Mouse (Mus musculus) ES-Bruce4 (cell line): ENCODE results near the gene Hmx1.

Source experiments
- CTCF ChIP-seq: IDR thresholded peaks from one replicate; pipeline ENCODE4 v1.8.1; 2011; ENCODE audit warnings: low read depth, low read length
- POLR2A ChIP-seq: IDR thresholded peaks from one replicate; pipeline ENCODE4 v1.8.1; 2011; ENCODE audit warnings: low read length; ENCODE audit not compliant: insufficient read depth

DNA sequence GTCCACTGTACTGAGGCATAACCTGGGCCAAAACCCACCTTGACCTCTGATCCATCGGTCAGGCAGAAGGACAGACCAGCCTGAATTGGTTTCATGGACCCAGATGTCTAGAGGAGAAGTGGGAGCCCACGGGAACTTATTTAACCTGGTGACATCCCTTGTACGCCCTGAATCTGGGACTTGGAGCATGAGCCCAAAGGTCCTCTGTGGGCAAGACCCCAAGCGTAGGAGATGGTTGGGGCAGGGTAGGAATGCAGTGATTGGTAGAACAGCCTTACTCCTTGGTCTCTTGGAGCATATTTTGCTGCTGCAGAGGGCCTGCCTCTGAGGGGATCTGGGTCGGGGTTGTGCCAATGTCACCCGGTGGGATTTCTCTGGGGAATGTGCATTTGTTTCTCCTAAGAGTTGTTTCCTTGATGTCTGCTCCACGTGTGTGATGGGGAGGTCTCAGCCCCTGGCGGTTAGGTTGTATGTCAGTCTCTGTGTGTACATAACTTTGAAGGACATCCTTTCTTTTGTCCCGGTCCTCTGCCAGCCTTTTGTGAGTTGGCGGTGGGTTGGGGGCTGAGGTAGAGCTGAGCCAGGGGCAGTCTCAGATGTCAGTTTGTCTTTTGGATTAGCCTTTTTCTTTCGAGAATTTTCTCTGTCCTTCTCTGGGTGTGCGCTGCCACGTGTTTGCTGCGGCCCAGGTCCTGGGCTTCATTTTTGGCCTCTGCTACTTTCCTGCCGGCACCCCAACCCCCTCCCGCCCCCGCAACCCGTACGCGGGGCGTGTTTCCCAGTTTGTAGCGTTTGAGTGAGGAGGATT is 2.1 kb downstream of the Hmx1 start:
- TF ChIP-seq CTCF (no peak), POLR2A (no peak)
